Mouse (Mus musculus): Measurements from ENCODE around the gene Fam219a.

GRCm38 (mm10) chr4:41612166-41612565 lies 42.8 kb upstream of the Fam219a start:
- TF ChIP-seq CTCF (IDR thresholded peaks at IDR 0.05; ENCODE audit: extremely low read depth, insufficient read length, insufficient replicate concordance, low read depth, low read length) (no peak), POLR2A (IDR thresholded peaks at IDR 0.05; ENCODE audit: low read depth, low read length) (no peak)
